Mouse (Mus musculus): ENCODE measurements at regions not wholly inside any gene's neighbourhood (a gene's known extent, or its start where the extent isn't known, plus 50 kb on each side); places are given as distances from the start of the nearest gene placed in this dataset.

GRCm38 (mm10) chr11:8148485-8148825 is 515.9 kb downstream of the Tns3 start:
- no peak for DNase-seq (ENCODE audit: low read depth, low spot score)

GRCm38 (mm10) chr11:8147790-8148484 is 516.4 kb downstream of the Tns3 start:
- no peak for DNase-seq (ENCODE audit: low read depth, low spot score)

DNA sequence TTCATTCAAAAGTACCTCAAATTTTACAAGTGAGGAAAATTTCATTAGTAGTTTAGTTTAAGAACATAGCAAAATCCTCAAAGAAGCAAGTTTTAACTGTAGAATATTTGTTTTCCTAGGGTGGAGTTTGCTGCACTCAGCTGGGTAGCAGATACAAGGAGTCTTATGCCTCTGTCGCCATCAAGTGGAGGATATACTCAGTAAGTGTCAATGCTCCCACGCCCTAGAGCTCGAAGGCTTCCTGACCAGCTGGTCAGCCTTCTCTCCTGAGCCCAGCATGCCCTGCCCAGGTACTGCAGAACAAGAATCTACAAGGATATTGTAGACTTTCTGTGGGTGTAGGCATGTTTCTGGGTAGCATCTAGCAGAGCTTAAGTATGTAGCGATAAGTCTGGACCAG is 527.0 kb downstream of the Tns3 start:
- DNase-seq (ENCODE audit: low read depth, low spot score), result no peak

GRCm38 (mm10) chr11:8136666-8137065 is 527.7 kb downstream of the Tns3 start:
- no peak for DNase-seq (ENCODE audit: low read depth, low spot score)

- DNase-seq (ENCODE audit: low read depth, low spot score), result peak; percentile 18
Observed at GRCm38 (mm10) chr11:8109286-8109685, 555.0 kb downstream of the Tns3 start.

DNA sequence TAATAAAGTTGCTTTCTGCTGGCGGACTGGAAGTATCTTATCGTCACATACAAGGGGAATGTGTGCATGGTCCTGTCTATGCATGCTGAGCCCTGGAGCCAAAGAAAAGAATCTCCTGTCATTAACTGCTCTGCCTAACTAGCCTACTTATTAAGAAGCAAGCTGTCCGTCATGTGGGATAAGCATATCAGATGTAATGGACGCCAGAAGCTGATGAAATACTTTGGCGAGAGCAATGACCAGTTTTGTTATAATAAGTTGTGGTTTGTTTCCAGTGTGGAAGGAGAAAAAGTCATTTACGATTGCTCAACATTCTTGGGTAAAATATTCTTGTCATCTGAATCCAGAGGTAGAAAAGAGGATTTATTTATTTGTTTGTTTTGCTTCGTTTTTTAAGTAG is 563.2 kb downstream of the Tns3 start:
- DNase-seq (ENCODE audit: low read depth, low spot score), result peak; percentile 28

DNA sequence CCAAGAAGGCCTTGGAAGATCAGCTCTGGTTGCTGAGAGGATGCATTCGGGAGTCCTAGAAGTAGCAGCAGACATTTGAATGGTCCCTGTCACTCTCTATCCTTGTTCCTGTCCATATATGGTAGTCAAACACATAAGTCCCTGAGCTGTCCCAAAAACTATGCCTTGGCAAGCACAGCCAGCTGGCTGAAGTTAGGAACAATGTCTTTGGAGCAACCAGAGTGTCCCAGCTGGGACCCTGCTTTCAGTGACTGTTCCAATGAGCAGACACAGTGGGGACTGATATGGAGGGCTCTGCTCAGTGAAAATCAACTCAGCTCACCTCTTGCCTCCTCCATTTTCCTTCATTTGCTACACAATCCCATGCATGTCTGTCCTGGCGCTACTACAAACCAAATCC is 580.0 kb downstream of the Tns3 start:
- no peak for DNase-seq (ENCODE audit: low read depth, low spot score)

DNA sequence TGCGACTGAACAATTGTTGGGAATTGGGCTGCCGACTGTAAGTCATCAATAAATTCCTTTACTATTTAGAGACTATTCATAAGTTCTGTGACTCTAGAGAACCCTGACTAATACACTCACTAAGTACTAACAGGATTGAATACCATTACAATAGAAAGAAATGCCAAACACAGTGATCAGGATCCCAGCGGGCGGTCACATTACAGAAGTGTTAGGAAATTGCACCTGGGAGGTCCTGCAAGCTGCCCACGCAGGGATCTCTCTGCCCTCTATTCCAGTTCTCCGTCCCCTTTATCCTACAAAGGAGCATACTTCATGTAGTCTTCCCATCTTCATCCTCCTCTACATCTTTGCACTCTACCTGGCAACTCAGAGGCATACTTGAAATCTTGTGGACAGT is 581.5 kb downstream of the Tns3 start:
- DNase-seq (ENCODE audit: low read depth, low spot score), result no peak

GRCm38 (mm10) chr11:8073321-8073720 is 591.0 kb downstream of the Tns3 start:
- no peak for DNase-seq (ENCODE audit: low read depth, low spot score)

- DNase-seq (ENCODE audit: low read depth, low spot score), result no peak
Observed at GRCm38 (mm10) chr11:8068873-8069272, 595.5 kb downstream of the Tns3 start.

GRCm38 (mm10) chr11:8067330-8067729 is 597.0 kb downstream of the Tns3 start:
- DNase-seq (ENCODE audit: low read depth, low spot score), result no peak

GRCm38 (mm10) chr11:8065811-8066210 is 598.5 kb downstream of the Tns3 start:
- no peak for DNase-seq (ENCODE audit: low read depth, low spot score)

DNA sequence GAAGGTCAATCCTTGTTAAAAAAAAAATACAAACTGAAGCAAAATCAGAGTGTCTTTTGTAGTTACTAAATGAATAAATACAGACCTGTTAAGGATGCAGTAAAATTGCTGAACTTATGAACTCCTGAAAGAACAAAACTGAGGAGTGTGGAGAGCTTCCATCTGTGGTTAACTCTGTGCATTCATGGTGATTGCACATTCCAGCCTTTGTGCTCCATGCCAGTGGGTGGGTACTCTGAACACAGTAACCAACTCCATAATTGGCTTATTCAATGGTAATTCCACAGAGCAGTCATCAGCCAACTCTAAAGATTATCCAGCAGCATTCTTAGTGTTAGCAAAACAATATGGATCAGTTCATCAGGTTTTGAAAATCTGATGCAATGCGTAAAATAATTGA is 599.2 kb downstream of the Tns3 start:
- DNase-seq (ENCODE audit: low read depth, low spot score), result no peak

DNA sequence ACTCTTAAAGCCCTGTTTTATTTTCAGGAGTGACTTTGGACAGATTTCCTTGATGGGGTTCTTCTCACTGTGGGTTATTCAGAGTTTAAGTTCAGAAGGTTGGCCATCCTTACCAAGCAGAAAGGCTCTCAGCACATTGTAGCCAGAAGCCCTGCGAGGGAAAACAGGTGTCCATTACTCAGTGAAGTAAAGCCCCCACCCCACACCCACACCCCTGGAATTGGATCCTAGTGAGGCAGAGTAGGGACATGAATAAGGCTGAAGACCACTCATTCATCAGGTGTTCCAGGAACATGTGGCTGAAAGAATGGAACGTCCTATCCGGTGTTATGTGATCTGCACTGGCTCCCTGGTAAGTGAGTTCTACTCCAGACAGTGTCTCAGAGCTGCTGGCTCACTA is 602.3 kb downstream of the Tns3 start:
- DNase-seq (ENCODE audit: low read depth, low spot score), result no peak

DNA sequence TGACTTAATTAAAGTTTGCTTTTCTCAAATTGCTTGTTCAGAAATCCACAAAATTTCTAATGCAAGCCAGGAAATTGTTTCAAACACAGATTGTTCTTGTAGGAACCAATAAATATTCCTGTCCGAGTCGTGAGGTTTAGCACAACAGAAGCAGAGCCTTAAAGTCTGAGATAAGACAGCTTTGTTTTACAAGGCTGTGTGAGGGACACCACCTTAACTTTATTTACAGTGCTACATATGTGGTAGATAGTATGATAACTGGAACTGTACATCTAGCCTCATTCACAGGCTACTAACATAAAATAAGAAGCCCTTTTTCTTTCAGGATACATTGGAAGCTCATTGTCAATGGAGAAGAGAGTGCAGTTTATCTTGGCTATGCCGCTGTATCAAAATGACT is 602.8 kb downstream of the Tns3 start:
- no peak for DNase-seq (ENCODE audit: low read depth, low spot score)

DNA sequence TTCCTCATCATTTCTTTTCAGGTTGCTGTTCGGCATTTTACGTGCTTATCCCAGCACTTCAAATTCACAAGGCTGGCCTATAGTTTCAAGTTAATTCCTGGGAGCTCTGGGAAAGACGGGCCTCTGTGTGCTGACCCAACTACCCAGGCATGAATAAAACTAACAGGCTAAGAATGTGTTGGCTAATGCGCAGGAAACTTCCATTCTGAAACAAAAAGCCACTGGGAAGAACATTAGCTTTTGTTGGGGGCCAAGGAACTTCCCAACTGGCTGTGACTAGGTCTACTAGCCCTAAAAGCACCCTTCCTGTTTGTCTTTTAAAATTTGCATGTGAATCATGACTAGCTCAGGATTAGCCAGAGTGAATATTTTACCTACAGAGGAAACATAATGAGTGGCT is 612.8 kb downstream of the Tns3 start:
- DNase-seq (ENCODE audit: low read depth, low spot score), result no peak

DNA sequence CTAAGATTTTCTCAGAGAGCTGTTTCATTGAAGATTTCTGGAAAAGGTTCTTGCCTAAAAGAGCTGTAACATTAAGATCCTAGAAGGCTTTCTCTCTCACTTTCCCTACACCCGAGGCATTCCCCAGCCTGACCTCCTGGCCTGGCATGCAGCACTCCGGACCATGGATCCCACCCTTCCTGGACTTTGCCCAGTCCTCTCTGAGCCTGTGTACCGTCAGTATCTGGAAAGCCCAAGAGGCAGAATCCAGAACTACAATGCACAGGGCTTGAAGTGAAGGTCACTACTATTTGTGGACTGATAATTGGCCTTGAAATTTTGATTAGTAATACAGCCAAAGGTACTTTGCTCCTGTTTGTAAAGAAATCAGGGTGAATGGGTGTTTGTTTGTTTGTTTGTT is 619.2 kb downstream of the Tns3 start:
- no peak for DNase-seq (ENCODE audit: low read depth, low spot score)

DNA sequence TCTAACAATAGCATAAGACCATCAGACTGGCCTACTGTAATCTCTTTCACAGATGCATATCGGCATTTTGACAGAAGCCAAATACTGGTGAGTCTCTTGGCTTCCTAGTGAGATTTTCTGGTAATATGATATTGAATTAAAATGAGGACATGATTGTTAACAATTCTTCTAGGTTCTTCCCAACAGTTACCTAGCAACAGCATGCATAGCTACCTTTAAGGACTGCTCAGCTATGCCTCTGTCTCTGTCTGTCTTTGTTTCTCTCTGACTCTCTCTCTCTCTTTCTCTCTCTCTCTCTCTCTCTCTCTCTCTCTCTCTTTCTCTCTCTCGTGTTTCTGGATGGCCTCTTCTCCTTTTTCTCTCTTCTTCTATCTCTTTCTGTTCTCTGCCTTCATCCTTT is 634.2 kb downstream of the Tns3 start:
- no peak for DNase-seq (ENCODE audit: low read depth, low spot score)

- DNase-seq (ENCODE audit: low read depth, low spot score), result no peak
Observed at GRCm38 (mm10) chr11:8007801-8008200, 656.5 kb downstream of the Tns3 start.

GRCm38 (mm10) chr11:7981031-7981430 is 683.3 kb downstream of the Tns3 start:
- no peak for DNase-seq (ENCODE audit: low read depth, low spot score)

GRCm38 (mm10) chr11:7975845-7976244 is 688.5 kb downstream of the Tns3 start:
- no peak for DNase-seq (ENCODE audit: low read depth, low spot score)

- DNase-seq (ENCODE audit: low read depth, low spot score), result no peak
Observed at GRCm38 (mm10) chr11:7949931-7950330, 714.4 kb downstream of the Tns3 start.

GRCm38 (mm10) chr11:7949201-7949875 is 715.0 kb downstream of the Tns3 start:
- no peak for DNase-seq (ENCODE audit: low read depth, low spot score)
